Mouse (Mus musculus) liver, adult 2 months (tissue): ENCODE data around the gene Gpatch2.

Experiments
- CTCF ChIP-seq: fragments of 200-500 bp; IDR thresholded peaks from 2 replicates; pipeline ENCODE4 v1.5.1; 2011; ENCODE audit warnings: low read depth, low read length, control low read depth
- POLR2A ChIP-seq: fragments of 200-500 bp; IDR thresholded peaks from 2 replicates; pipeline ENCODE4 v1.6.1; 2011; ENCODE audit warnings: low read length, control low read depth; ENCODE audit not compliant: insufficient read depth; ENCODE audit errors: extremely low read depth

- no peak for TF ChIP-seq POLR2A
- no peak for TF ChIP-seq CTCF
Observed at GRCm38 (mm10) chr1:187292395-187292749, 77.1 kb downstream of the Gpatch2 start.
